Mouse (Mus musculus) frontal cortex, adult (tissue): ENCODE data around the gene Kcnn4.
A peak's percentile ranks its signal among the peaks of the same experiment; 100 is the strongest.

Experiments
- ATAC-seq: cut with Nextera tagmentation; 2 replicates; pipeline ENCODE4 v1.9.2; 2017; ENCODE audit warnings: mild to moderate bottlenecking, moderate library complexity, mixed read lengths; ENCODE audit not compliant: low TSS enrichment

The Kcnn4 gene

DNA sequence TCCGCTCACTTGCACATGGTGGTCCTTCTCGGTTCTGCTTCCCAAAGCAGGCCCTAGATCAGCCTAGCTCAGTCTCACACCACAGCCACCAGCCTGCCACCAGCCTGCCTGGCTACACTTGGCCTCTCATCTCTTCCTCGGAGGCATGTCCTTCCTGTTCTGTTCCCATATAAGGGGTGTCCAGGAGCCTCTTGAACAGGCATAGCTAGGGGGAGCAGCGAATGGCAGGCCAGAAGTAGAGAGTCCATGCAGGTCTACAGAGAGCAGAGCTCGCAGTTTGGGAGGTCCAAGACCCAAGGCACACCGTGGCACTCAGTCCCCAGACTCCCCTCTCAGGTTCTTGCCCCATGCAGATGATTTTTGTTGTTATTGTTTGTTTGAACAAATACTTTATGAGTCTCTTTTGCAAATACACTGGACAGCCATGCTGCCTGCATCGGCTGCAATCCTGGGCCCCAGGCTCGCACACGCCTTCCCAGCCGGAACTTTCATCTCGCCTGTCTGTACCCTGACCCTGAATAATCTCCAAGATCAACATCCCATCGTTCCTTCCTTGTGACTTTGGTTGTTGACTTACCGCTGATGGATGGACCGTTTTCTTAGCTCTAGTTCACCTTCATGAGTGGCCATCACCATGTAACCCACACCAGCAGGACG, 53.2 kb downstream of the Kcnn4 start:
- no peak for ATAC-seq

GRCm38 (mm10) chr7:24423956-24424732, 54.1 kb downstream of the Kcnn4 start:
- no peak for ATAC-seq

DNA sequence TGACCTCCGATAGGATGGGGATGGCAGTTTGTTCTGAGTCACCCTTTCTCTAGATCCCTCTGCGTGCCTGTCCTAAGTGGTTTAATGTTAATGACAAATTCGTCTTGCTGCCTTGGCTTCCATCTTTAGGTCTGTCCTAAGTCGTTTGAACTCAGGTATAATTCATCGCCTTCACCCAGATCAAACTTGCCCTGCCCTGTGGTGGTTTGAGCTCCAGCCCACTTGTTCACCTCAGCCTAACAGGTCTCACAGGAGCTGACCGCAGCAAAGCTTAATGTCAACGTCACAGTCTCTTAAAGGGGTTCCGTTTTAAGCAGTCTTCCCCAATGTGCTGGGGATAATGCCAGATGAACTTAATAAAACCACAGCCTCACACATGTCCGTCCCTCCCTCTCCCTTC, 55.9 kb downstream of the Kcnn4 start:
- no peak for ATAC-seq

GRCm38 (mm10) chr7:24427168-24427567, 57.1 kb downstream of the Kcnn4 start:
- ATAC-seq, result no peak

- no peak for ATAC-seq
Observed at GRCm38 (mm10) chr7:24428725-24429124, 58.7 kb downstream of the Kcnn4 start.

DNA sequence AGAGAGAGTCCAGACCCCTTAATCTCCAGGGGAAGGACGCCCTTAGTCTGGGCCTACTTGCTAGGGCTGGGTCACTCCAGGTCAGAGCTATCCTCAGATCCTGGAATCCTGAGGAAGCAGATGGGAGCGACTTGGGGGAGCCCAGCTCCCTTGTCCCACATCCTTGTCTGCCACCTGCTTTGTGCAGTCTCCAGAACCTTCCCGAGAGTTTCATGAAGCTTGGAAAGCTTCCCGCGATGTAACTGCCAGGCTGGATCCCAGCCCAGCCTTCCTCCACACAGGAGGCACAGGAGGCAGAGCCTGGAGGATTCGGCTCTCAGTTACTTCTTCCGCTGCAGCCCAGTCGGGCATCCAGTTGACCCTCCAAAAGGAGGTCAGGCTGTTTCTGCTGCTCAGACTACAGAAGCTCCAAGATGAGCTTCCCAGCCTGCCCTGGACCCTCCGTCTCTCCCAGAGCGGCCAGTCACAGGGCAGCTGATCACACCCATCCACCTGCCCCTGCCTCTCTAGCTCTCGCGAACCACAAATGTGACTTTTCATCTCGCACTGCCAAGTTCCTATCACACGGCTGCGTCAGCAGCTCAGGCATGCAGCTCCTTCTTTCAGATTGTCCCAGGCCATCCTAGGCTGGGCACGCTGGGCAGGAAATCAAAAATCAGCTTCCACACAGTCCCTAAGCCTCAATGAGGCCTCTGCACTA, 59.5 kb downstream of the Kcnn4 start:
- ATAC-seq, result peak; percentile 81

DNA sequence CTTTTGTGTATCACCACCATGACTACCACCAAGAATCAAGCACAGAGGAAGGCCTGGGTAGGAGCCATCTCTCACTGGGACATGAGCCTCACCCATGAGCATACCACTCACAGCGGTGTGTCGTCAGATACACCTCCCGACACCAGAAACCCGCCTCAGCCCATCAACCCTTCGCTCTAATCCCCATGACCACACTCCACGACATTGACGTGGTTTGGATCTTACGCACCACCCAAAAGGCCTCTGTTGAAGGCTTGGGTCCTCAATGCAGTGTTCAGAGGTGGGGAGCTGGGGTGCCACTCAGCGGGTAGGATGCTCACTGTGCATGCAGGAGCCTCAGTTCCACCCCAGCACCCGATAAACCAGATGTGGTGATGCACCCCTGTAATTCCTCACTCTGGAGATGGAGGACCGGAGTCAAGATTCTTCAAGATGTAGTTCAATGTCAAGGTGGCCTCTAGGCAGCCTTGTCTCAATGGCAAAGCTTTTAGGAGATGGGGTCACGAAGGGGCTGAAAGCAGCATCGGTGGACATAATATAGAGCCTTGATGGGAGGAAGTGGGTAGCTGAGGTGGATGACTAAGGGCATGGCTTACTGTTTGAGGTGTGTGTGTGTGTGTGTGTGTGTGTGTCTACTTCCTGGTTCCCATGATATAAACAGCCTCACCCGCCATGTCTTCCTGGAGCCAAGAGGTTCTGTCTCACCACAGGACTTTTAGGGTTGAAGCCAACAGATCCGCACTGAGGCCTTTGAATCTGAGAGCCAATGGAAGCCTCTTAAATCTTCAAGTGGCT, 60.7 kb downstream of the Kcnn4 start:
- no peak for ATAC-seq

- ATAC-seq, result no peak
Observed at GRCm38 (mm10) chr7:24431713-24432112, 61.6 kb downstream of the Kcnn4 start.

DNA sequence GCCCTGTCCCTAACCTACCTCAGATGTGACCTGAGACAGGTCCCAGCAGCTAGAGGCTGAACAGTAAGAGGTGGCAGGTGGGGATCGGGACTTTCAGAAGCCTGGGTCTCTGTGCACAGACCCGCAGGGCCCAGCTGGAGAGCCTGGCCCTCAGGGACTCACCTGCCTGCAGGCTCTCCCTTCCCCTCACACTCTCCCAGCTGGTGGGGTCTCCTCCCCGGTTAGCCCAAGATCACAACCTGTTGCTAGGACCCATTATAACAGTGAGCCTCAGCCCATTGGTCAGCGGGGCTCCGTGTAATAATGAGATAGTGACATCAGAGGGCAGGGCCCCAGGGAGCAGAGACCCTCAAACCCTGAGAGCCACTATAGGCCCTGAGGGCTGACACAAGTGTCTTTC, 65.2 kb downstream of the Kcnn4 start:
- no peak for ATAC-seq
